Mouse (Mus musculus): ENCODE results near the gene Gm10663.

The Gm10663 gene

DNA sequence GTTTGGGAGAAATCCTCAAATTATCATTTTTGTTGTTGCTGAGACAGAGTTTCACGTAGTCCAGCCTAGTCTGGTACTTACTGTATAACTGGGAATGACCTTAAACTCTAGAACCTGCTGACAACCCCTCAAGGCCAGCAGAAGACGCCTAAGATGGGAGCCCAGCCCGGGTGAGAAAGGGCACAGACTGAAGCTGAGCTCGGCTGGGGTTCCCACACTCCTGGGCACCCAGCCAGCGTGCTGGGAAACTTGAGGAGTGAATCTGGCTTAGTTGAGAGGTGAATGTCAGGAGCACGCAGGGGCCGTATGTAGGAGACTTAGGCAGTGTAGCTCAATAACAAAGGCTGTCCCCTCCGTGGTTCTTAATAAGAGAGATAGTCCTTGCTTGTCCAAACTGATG, 12.9 kb downstream of the Gm10663 start:
- no peak for DNase-seq (ENCODE audit: low spot score)

DNA sequence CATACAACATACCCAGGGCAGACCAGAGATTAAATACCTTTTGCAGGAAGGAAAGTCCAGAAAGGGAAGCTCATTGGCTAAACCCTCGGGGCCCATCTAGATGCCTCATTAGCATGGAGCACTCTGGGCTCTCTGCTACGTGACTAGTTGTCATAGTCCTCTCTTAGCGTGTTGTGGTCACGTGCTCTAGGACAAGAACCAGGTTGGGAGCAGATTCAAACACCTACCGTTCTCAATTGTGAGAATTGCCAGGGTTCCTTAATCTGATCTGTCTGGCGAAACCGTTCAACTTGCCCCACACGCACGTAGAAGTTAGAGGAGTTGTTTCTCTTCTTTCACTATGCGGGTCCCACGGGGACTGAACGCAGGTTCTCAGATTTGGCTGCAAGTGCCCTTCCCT, 13.3 kb downstream of the Gm10663 start:
- DNase-seq (ENCODE audit: low spot score): no peak

DNA sequence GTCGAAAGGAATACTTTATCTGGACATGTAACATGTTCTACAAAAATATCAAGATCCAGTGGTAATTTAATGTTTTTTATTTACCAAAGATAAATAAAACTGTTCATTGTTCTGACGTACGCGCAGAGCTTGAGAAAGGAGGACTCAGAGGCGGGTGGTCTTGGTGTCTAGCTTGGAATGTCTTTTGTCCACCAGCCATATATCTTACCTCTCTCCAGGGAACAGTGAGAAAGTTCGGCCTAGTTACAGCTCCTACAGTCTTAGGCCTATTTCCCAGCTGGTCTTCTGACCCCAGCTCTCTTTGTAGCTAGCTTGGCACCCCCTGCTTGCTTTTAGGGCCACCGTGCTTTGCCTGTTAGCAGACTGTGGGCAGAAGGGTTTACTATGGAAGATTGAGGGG, 14.9 kb downstream of the Gm10663 start:
- DNase-seq (ENCODE audit: low spot score): no peak

DNA sequence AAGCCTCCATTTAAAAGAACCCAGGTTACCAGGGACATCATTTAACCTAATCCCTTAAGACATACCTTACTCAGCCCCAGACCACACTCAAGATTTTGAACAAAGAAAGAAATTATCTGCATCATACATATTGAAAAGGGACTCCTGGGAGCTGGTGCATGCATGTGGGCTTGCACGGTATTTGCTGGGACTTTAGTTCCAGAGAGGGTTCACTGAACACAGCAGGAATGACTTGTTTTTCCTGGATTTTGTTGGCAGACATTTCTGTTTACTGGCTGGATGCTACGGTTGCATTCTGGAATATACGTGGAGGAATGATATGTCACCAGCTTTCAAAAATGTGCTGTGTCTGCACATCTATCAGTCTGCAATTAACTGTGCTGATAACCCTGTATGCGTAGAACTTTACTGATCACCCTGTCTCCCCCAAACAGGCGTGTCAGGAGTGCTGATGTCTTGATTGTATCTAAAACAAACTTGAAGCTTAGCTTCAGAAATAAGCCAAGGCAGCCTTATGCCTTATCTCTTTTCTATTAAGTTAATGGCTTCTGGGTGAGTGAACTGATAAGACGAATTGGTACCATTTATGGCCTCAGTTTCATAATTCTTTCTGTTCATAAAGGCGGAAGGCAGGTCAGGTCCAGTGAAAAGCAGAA, 23.1 kb downstream of the Gm10663 start:
- no peak for DNase-seq (ENCODE audit: low spot score)

DNA sequence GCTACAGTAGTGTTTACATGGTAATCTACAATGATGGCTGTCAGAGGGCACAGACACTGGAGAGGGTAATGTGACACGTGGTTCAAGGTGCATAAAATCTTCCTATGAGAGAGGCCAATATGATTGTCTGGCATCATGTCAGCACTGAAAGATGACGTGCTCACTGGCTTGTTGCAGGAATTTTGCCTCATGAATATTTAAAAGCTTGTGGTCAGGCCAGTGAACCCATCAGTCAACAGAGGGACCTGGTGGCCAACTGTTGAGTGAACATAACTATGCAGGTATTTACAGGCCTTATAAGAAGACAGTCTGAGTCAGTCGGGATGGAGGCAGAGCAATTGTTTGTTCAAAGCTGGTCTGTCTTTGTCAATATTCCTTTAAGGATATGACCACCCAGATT, 24.9 kb downstream of the Gm10663 start:
- no peak for DNase-seq (ENCODE audit: low spot score)

DNA sequence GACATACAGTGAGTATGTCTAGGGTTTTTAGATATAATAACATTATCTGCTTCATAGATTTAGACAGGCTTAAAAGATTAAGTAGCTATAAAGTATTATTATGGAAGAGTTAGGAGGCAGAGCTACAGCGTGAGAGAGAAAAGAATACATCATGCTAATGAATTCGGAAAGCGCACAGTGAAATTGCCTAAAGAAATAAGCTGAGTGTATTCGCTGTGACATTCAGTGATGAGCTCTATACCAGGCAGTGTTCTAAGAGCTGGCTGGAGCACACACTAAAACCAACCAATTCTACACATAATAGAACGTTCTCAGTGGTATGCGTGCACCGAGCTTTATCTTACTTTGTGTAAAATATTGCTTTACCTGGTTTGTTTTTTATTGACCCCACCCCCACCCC, 28.8 kb downstream of the Gm10663 start:
- DNase-seq (ENCODE audit: low spot score): no peak

DNA sequence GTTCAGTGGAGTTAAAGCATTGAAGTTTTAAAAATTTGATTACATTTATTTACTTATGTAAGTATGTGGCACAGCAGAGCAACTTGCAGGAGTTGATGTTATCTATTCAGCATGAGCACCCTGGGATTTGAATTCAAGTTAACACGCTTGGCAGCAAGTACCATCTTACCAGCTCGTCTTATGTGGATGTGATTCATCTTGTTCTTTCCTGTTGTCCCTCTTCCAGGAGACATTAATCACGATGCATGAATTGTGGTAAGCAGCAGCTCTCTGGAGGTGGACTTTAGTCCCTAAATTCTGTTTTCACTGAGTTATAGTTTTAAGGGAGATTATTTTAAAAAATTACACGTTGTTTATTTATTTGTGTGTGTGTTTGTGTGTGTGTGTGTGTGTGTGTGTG, 29.2 kb downstream of the Gm10663 start:
- DNase-seq (ENCODE audit: low spot score): no peak

DNA sequence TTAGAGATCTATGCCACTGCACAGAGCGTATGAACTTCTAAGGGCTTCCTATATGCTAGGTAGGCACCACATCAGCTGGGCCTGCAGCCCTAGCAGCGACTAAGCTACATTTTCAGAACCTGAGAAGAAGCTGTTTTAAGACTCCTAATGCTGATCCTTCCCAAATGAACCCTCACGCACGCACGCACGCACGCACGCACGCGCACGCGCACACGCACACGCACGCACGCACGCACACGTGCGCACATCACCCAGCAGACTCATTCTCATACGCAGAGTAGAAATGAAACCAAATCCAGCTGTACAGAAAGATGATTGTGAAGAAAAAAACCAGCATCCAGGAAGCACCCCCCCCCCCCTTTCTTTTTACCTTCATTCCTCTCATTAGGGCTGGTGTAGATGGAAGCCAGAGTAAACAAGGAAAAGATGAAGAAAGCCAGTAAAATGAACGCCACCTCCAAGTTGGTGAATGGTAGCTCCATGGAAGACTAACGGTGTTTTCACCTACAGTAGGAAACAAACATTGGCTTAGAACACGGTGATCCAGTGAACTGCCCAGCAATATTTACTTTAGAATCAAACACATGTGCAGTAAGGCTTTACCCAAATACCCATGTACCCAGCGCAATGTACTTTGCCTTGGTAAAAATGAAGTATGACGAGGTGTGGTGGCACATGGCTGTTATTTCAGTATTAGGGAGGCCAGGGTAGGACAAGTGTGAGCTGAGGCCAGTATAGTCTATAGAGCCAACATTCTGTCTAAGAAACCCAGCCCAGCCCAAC, 33.3 kb downstream of the Gm10663 start:
- DNase-seq (ENCODE audit: low spot score): no peak

DNA sequence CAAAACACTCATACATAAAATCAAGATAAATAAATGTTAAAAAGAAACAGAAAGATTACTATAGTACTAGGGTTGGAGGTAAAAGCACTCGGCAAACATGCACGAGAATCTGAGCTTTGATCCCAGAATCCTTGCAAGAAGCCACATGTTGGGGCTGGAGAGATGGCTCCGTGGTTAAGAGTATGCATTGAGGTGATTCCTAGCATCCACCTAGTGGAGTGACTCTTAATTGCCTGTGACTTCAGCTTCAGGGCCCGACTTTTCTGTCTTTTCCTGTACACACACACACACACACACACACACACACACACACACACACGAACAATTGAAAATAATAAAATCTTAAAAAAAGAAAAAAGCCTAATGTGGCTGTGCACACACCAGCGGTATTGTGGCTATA, 34.1 kb downstream of the Gm10663 start:
- no peak for DNase-seq (ENCODE audit: low spot score)

DNA sequence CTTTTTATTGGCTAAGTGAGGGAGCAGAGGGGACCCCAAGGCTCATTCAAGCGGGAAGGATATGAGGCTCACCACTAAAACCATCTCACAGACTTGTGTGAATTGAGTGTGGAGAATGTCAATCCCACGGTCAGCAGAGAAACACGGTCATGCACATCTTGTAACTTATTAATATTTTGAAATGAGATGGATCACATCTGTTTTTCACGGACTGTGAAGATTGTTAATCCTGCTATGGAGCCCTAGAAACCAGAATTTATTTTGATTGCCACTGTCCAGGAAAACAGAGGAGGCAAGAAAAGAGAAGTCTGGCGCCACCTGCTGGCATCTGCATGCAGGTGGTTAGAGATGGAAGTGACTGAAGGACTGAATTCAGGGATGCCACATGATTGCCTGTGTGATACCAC, 35.5 kb downstream of the Gm10663 start:
- peak; percentile 57 for DNase-seq (ENCODE audit: low spot score)

DNA sequence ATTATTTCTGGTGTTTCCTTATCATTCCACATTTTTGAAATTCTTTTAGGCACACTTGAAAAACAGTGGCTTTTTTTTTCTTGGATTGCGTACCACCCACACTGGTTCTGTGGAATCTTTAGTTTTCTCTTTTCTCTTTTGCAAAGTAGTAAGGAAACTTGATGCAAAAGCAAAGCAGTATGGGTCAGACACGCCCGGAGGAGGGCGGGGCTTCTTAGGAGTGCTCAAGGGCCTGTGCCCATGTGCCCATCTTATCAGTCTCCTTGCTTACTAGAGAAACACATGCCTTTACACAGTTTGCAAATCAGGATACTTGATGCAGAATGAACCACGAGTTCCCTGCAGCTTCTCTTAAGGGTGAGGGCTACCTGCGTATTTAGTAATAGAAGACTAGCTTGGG, 37.3 kb downstream of the Gm10663 start:
- DNase-seq (ENCODE audit: low spot score): no peak

DNA sequence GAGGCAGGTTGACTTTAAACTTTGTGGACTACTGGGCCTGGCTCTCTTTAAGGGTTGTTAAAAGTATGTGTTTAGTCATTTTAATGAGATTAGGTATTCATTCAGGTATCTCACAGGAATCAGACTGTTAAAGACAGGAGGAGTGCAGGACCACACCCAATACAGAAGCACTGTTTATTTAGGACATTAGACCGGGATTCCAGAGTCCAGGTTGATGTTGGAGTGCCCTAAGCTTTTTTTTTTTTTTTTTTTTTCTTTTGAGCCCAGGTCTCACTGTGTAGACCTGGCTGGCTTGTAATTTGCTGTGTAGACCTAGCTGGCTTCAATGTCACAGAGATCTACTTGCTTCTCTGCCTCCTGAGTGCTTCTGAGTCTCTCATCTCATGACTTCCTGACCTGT, 51.2 kb downstream of the Gm10663 start:
- no peak for DNase-seq (ENCODE audit: low spot score)

DNA sequence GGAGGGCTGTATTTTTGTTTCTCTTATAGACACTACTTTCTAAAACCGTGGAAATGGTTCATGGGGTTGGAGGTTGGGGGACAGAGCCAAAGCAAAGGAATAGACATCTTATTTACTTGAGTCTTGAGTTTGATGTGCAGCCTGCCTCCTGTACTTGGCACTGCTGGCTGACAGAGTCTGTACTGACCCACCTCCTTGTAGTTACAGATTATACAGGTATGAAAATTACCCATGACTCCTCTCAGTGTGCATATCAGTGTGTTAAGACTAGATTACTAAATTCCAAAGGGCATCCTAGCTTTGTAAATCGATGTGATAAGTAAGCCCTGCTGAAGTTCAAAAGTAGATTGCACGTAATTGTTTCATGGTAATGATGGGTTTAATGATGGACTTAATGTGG, 51.6 kb downstream of the Gm10663 start:
- no peak for DNase-seq (ENCODE audit: low spot score)

All from lung, postnatal 25 days (tissue).